Mouse (Mus musculus) adrenal gland, adult (tissue): ENCODE data around the gene Mrps12.

Source experiments
- DNase-seq, 2 experiments: peaks; one replicate each; pipeline ENCODE4 v3.0.0; 2022 to 2023; ENCODE audit warnings: low spot score in 1 of 2; ENCODE audit not compliant: inconsistent age in 2 of 2

The Mrps12 gene

GRCm38 (mm10) chr7:28765211-28765610, 23.6 kb upstream of the Mrps12 start:
- peak in 1 of 2 experiments; percentile 67 for DNase-seq

GRCm38 (mm10) chr7:28761907-28762306, 20.3 kb upstream of the Mrps12 start:
- DNase-seq, result peak; percentile 60 to 79

- no peak for DNase-seq
These were observed 17.0 kb upstream of the Mrps12 start for GRCm38 (mm10) chr7:28758623-28759022.

GRCm38 (mm10) chr7:28756079-28756478, 14.5 kb upstream of the Mrps12 start, which contains the start of gene Ccer2:
Ccer2 (plus strand) TSS chr7:28756174.
- DNase-seq, result no peak

- DNase-seq, result no peak
These were observed 8.3 kb upstream of the Mrps12 start for GRCm38 (mm10) chr7:28749935-28750334.

- no peak for DNase-seq
These were observed 282 bp downstream of the Mrps12 start for GRCm38 (mm10) chr7:28741368-28741708.

GRCm38 (mm10) chr7:28740949-28741348, 671 bp downstream of the Mrps12 start:
- peak; percentile 44 to 77 for DNase-seq

- DNase-seq, result no peak
These were observed 1.8 kb downstream of the Mrps12 start for GRCm38 (mm10) chr7:28739829-28740228.

GRCm38 (mm10) chr7:28735701-28736100, 5.9 kb downstream of the Mrps12 start:
- no peak for DNase-seq

- no peak for DNase-seq
These were observed 8.4 kb downstream of the Mrps12 start for GRCm38 (mm10) chr7:28733211-28733610.

GRCm38 (mm10) chr7:28732341-28733142, 9.1 kb downstream of the Mrps12 start:
- DNase-seq, result peak; percentile 87 to 94

- DNase-seq, result peak in 1 of 2 experiments; percentile 57
These were observed 13.8 kb downstream of the Mrps12 start for GRCm38 (mm10) chr7:28727649-28728340.

GRCm38 (mm10) chr7:28726600-28726999, 15.0 kb downstream of the Mrps12 start:
- peak; percentile 88 to 92 for DNase-seq

- DNase-seq, result no peak
These were observed 17.0 kb downstream of the Mrps12 start for GRCm38 (mm10) chr7:28724613-28725012.

GRCm38 (mm10) chr7:28722079-28722478, 19.5 kb downstream of the Mrps12 start:
- no peak for DNase-seq

- DNase-seq, result no peak
These were observed 20.7 kb downstream of the Mrps12 start for GRCm38 (mm10) chr7:28720753-28721537.

GRCm38 (mm10) chr7:28719650-28720049, 22.0 kb downstream of the Mrps12 start:
- no peak for DNase-seq

GRCm38 (mm10) chr7:28719159-28719558, 22.5 kb downstream of the Mrps12 start:
- no peak for DNase-seq

GRCm38 (mm10) chr7:28717726-28718125, 23.9 kb downstream of the Mrps12 start:
- DNase-seq, result no peak

- peak; percentile 78 to 91 for DNase-seq
These were observed 24.9 kb downstream of the Mrps12 start, which contains the start of gene Fbxo17 for GRCm38 (mm10) chr7:28716590-28717281. Fbxo17 (plus strand) TSS chr7:28716804.

- no peak for DNase-seq
These were observed 26.0 kb downstream of the Mrps12 start for GRCm38 (mm10) chr7:28715598-28715997.
